ENCODE assay signal across 11 mouse cellular contexts in genomic region chr16:91378431-91378986, GRCm38 (mm10). TPM values are rescaled to one million over a fixed set of nuclear protein-coding genes. Genes with fewer than 3 reads are reported as not detected.
DNase-seq lines count a peak whose midpoint lies in the region; ATAC-seq lines count a peak whose summit lies in the region.
"Had no signal": no experiment of that assay in that cellular context is flagged by ENCODE, and none has a peak within 500 bp of the region (broad histone marks: within the 10 kb centered on the region; RNA-seq: fewer than 3 reads in every experiment).

No protein-coding gene starts in this region.

- peak overlapping the region; percentile 33 for H3K4me3 ChIP-seq in heart, embryonic 12.5 days
- H3K4me3 ChIP-seq in lung, embryonic 16.5 days (ENCODE audit: low read length), result peak overlapping the region; percentile 13; the same call in 1 of the 2 replicates
- H3K4me3 ChIP-seq in hindbrain, embryonic 16.5 days (ENCODE audit: low read length), result no peak overlapping the region
- no peak overlapping the region for H3K4me3 ChIP-seq in neural tube, embryonic 15.5 days (replicated peaks)
- H3K4me3 ChIP-seq: myocyte had no signal

- ATAC-seq in heart, embryonic 12.5 days (ENCODE audit: insufficient number of reproducible peaks, low FRiP score), result no peak
- no peak for ATAC-seq in lung, embryonic 16.5 days (ENCODE audit: low read depth)
- no peak for ATAC-seq in hindbrain, embryonic 16.5 days
- no peak for ATAC-seq in neural tube, embryonic 15.5 days (ENCODE audit: low FRiP score)
- ATAC-seq: activated CD4-positive, CD25-positive, alpha-beta regulatory T cell, adult 4 months had no signal

- 0 out of 2 replicates have a peak overlapping the region, but pooled peaks have one; percentile 2 for H3K9ac ChIP-seq in heart, embryonic 12.5 days
- H3K9ac ChIP-seq in lung, embryonic 16.5 days (ENCODE audit: low read length), result peak overlapping the region; percentile 43; the same call in 1 of the 2 replicates
- H3K9ac ChIP-seq in hindbrain, embryonic 16.5 days (ENCODE audit: low read depth, low read length), result no peak overlapping the region; the same call in 1 of the 2 replicates
- H3K9ac ChIP-seq in neural tube, embryonic 15.5 days (replicated peaks), result no peak overlapping the region

- no peak for DNase-seq in heart, postnatal 4 days
- no peak for DNase-seq in lung, postnatal 4 days
- DNase-seq in cerebellum, adult 11 months, result no peak
- DNase-seq in adrenal gland, adult 2 months, result no peak
- DNase-seq: cerebellum, postnatal 10 days had no signal

- no peaks in the 10 kb centered on the region for H3K9me3 ChIP-seq in heart, embryonic 12.5 days (replicated peaks)
- no peaks in the 10 kb centered on the region for H3K9me3 ChIP-seq in lung, embryonic 16.5 days (ENCODE audit: control insufficient read depth, low read length)
- H3K9me3 ChIP-seq in hindbrain, embryonic 16.5 days (ENCODE audit: control insufficient read depth, low read length), result no peaks in the 10 kb centered on the region
- no peaks in the 10 kb centered on the region for H3K9me3 ChIP-seq in neural tube, embryonic 15.5 days (replicated peaks)

- H3K36me3 ChIP-seq in heart, embryonic 12.5 days, result peaks cover 17% of the 10 kb centered on the region
- 0 out of 2 replicates have a peak, but pooled peaks cover 4% of the 10 kb centered on the region for H3K36me3 ChIP-seq in lung, embryonic 16.5 days (ENCODE audit: control insufficient read depth, insufficient read depth, low read length)
- no peaks in the 10 kb centered on the region for H3K36me3 ChIP-seq in hindbrain, embryonic 16.5 days (ENCODE audit: control insufficient read depth, insufficient read depth, low read length)
- H3K36me3 ChIP-seq in neural tube, embryonic 15.5 days, result no peaks in the 10 kb centered on the region

- 49% methylated on average over 17 of the region's 17 CpGs for WGBS in heart, embryonic 12.5 days
- WGBS in lung, embryonic 16.5 days, result 34% methylated on average over 17 of the region's 17 CpGs
- 61% methylated on average over 17 of the region's 17 CpGs for WGBS in hindbrain, embryonic 16.5 days
- WGBS in neural tube, embryonic 15.5 days, result 64% methylated on average over 17 of the region's 17 CpGs

- H3K27ac ChIP-seq in heart, embryonic 12.5 days (ENCODE audit: poor library complexity, severe bottlenecking), result peak overlapping the region; percentile 36; the same call in 1 of the 2 replicates
- H3K27ac ChIP-seq in lung, embryonic 16.5 days (ENCODE audit: low read length), result peak overlapping the region; percentile 90
- H3K27ac ChIP-seq in hindbrain, embryonic 16.5 days (ENCODE audit: low read depth, low read length), result peak overlapping the region; percentile 59
- no peak overlapping the region; the same call in 1 of the 2 replicates for H3K27ac ChIP-seq in neural tube, embryonic 15.5 days (replicated peaks)

- H3K4me1 ChIP-seq in heart, embryonic 12.5 days (replicated peaks), result peaks cover 37% of the 10 kb centered on the region
- peaks cover 32% of the 10 kb centered on the region for H3K4me1 ChIP-seq in lung, embryonic 16.5 days (replicated peaks; ENCODE audit: control insufficient read depth, insufficient read depth, low read length)
- peaks cover 9% of the 10 kb centered on the region for H3K4me1 ChIP-seq in hindbrain, embryonic 16.5 days (ENCODE audit: control insufficient read depth, insufficient read depth, low read depth, low read length)
- H3K4me1 ChIP-seq in neural tube, embryonic 15.5 days, result peaks cover 12% of the 10 kb centered on the region

- no peaks in the 10 kb centered on the region for H3K27me3 ChIP-seq in heart, embryonic 12.5 days (replicated peaks)
- H3K27me3 ChIP-seq in lung, embryonic 16.5 days (ENCODE audit: control insufficient read depth, insufficient read depth, low read depth, low read length), result no peaks in the 10 kb centered on the region
- H3K27me3 ChIP-seq in hindbrain, embryonic 16.5 days (replicated peaks; ENCODE audit: control insufficient read depth, insufficient read depth, low read length), result no peaks in the 10 kb centered on the region
- H3K27me3 ChIP-seq in neural tube, embryonic 15.5 days (replicated peaks), result no peaks in the 10 kb centered on the region

- peak overlapping the region; percentile 56 for H3K4me2 ChIP-seq in heart, embryonic 12.5 days
- peak overlapping the region; percentile 46 for H3K4me2 ChIP-seq in lung, embryonic 16.5 days (ENCODE audit: low read depth, low read length)
- H3K4me2 ChIP-seq in hindbrain, embryonic 16.5 days (ENCODE audit: low read length), result no peak overlapping the region
- 0 out of 2 replicates have a peak overlapping the region, but pooled peaks have one; percentile 2 for H3K4me2 ChIP-seq in neural tube, embryonic 15.5 days

RNA-seq across cellular contexts. Expression of gene Ifnar2, which starts 5.9 kb away (rescaled TPM):
- 51.3 and 52.2 TPM in 2 replicates for polyA plus RNA-seq in heart, embryonic 12.5 days (2016; fragmentation: Nextera tagmentation; extraction: Ambion mirVana)
- total RNA-seq in heart, postnatal 4 days (2021), result 10 to 100 TPM; 29.9 to 33.8 TPM
- 69.6 and 73.0 TPM in 2 replicates for polyA plus RNA-seq in lung, embryonic 16.5 days (2015; fragmentation: Nextera tagmentation; extraction: Ambion mirVana)
- polyA plus RNA-seq in hindbrain, embryonic 16.5 days (2015; fragmentation: Nextera tagmentation; extraction: Ambion mirVana), result 40.6 and 41.7 TPM in 2 replicates
- polyA plus RNA-seq in neural tube, embryonic 15.5 days (2015; fragmentation: Nextera tagmentation; extraction: Ambion mirVana), result 42.3 and 45.8 TPM in 2 replicates
- total RNA-seq in adrenal gland, adult 2 months (2021), result 100 to 1,000 TPM; 112 to 134 TPM
- 225 and 282 TPM in 2 replicates for polyA plus RNA-seq in adrenal gland, adult 2 months (2012; rRNA removed)

RNA-seq across cellular contexts. Expression of gene Gm21970, which starts 13.0 kb away (rescaled TPM):
- not detected in 2 replicates for polyA plus RNA-seq in heart, embryonic 12.5 days (2016; fragmentation: Nextera tagmentation; extraction: Ambion mirVana)
- not detected for total RNA-seq in heart, postnatal 4 days (2021)
- polyA plus RNA-seq in lung, embryonic 16.5 days (2015; fragmentation: Nextera tagmentation; extraction: Ambion mirVana), result not detected in 2 replicates
- not detected in 2 replicates for polyA plus RNA-seq in hindbrain, embryonic 16.5 days (2015; fragmentation: Nextera tagmentation; extraction: Ambion mirVana)
- not detected in 2 replicates for polyA plus RNA-seq in neural tube, embryonic 15.5 days (2015; fragmentation: Nextera tagmentation; extraction: Ambion mirVana)
- under 1 TPM in 1 of 2 experiments, not detected in 1; 0.69 TPM for total RNA-seq in adrenal gland, adult 2 months (2021)
- not detected in 2 replicates for polyA plus RNA-seq in adrenal gland, adult 2 months (2012; rRNA removed)
- polyA plus RNA-seq: myocyte had no signal

RNA-seq across cellular contexts. Expression of gene Il10rb, which starts 27.5 kb away (rescaled TPM):
- 40.1 and 42.6 TPM in 2 replicates for polyA plus RNA-seq in heart, embryonic 12.5 days (2016; fragmentation: Nextera tagmentation; extraction: Ambion mirVana)
- 10 to 100 TPM; 66.2 to 67.4 TPM for total RNA-seq in heart, postnatal 4 days (2021)
- 56.8 and 61.5 TPM in 2 replicates for polyA plus RNA-seq in lung, embryonic 16.5 days (2015; fragmentation: Nextera tagmentation; extraction: Ambion mirVana)
- 14.8 and 16.7 TPM in 2 replicates for polyA plus RNA-seq in hindbrain, embryonic 16.5 days (2015; fragmentation: Nextera tagmentation; extraction: Ambion mirVana)
- polyA plus RNA-seq in neural tube, embryonic 15.5 days (2015; fragmentation: Nextera tagmentation; extraction: Ambion mirVana), result 14.4 and 26.5 TPM in 2 replicates
- total RNA-seq in adrenal gland, adult 2 months (2021), result 100 to 1,000 TPM; 255 to 258 TPM
- polyA plus RNA-seq in adrenal gland, adult 2 months (2012; rRNA removed), result 97.1 and 107 TPM in 2 replicates

Comparison
In these comparisons a context has a peak if more than half of its experiments do, and no peak if none do; other contexts are left out.
1. H3K4me3 ChIP-seq: peak in heart, embryonic 12.5 days (single experiment) and lung, embryonic 16.5 days (single experiment); none in hindbrain, embryonic 16.5 days (single experiment) and neural tube, embryonic 15.5 days (single experiment).
2. H3K9ac ChIP-seq: peak in heart, embryonic 12.5 days (single experiment) and lung, embryonic 16.5 days (single experiment); none in hindbrain, embryonic 16.5 days (single experiment) and neural tube, embryonic 15.5 days (single experiment).